In the genomic region with DNA sequence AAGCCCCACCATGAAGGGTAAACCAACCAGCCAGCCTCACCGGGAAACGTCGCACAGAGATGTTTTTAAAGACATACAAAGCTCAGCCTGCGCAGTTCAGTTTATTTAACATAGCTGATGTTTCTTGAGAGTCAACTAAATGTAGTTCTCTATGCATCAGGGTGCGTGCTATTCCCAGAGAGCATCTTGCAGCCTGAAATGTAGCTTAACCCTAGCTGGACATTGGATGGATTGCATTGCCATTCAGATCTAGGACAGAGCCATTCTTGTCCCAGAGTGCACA, we compare ENCODE assay signal across 8 mouse cellular contexts.
DNase-seq lines count a peak whose midpoint lies in the region; ATAC-seq and TF ChIP-seq lines count a peak whose summit lies in the region.

No protein-coding gene starts in this region.

- H3K4me3 ChIP-seq in heart, embryonic 13.5 days: peak overlapping the region; percentile 53
- H3K4me3 ChIP-seq in ES-Bruce4 (ENCODE audit: low read depth, low read length): peak overlapping the region; percentile 63
- peak overlapping the region; percentile 25 for H3K4me3 ChIP-seq in forebrain, postnatal 0 days (ENCODE audit: low read depth, low read length)
- no peak overlapping the region for H3K4me3 ChIP-seq in liver, embryonic 15.5 days (replicated peaks)

- intact Hi-C loops in heart, postnatal 36 days (cut with DNase I): no loop called here
- intact Hi-C loops in left cerebral cortex, postnatal 4 days (cut with DNase I): no loop called here

- no peak for TF ChIP-seq POLR2A in ES-Bruce4 (IDR thresholded peaks at IDR 0.05; ENCODE audit: insufficient read depth, low read length)

- no peaks in the 10 kb centered on the region for H3K9me3 ChIP-seq in heart, embryonic 13.5 days
- H3K9me3 ChIP-seq in ES-Bruce4 (replicated peaks; ENCODE audit: control insufficient read depth, insufficient read depth, low read length, poor library complexity, severe bottlenecking): no peaks in the 10 kb centered on the region
- H3K9me3 ChIP-seq in forebrain, postnatal 0 days (ENCODE audit: low read length): no peaks in the 10 kb centered on the region
- no peaks in the 10 kb centered on the region for H3K9me3 ChIP-seq in liver, embryonic 15.5 days (replicated peaks)

- TF ChIP-seq EP300 in ES-Bruce4 (IDR thresholded peaks at IDR 0.05; ENCODE audit: insufficient read depth, low read depth, low read length): no peak

- 15% methylated on average over 5 of the region's 5 CpGs for WGBS in heart, embryonic 13.5 days
- 11% methylated on average over 5 of the region's 5 CpGs for WGBS in forebrain, postnatal 0 days
- WGBS in liver, embryonic 15.5 days (ENCODE audit: insufficient replicate concordance): 17% methylated on average over 5 of the region's 5 CpGs

- H3K27ac ChIP-seq in heart, embryonic 13.5 days (replicated peaks): no peak overlapping the region
- H3K27ac ChIP-seq in ES-Bruce4 (ENCODE audit: insufficient read depth, low read length): no peak overlapping the region
- no peak overlapping the region for H3K27ac ChIP-seq in forebrain, postnatal 0 days (ENCODE audit: low read depth, low read length)
- H3K27ac ChIP-seq in liver, embryonic 15.5 days (replicated peaks): no peak overlapping the region

- H3K36me3 ChIP-seq in heart, embryonic 13.5 days: no peaks in the 10 kb centered on the region
- H3K36me3 ChIP-seq in ES-Bruce4 (ENCODE audit: control insufficient read depth, insufficient read depth, low read length, poor library complexity, severe bottlenecking): no peaks in the 10 kb centered on the region
- no peaks in the 10 kb centered on the region for H3K36me3 ChIP-seq in forebrain, postnatal 0 days (ENCODE audit: insufficient read depth)
- H3K36me3 ChIP-seq in liver, embryonic 15.5 days (replicated peaks): no peaks in the 10 kb centered on the region

- H3K4me2 ChIP-seq in heart, embryonic 13.5 days: peak overlapping the region; percentile 77
- H3K4me2 ChIP-seq in forebrain, postnatal 0 days (ENCODE audit: low read depth): peak overlapping the region; percentile 48
- H3K4me2 ChIP-seq in liver, embryonic 15.5 days: peak overlapping the region; percentile 15; the same call in 1 of the 2 replicates

- peak overlapping the region; percentile 69 for H3K9ac ChIP-seq in heart, embryonic 13.5 days
- H3K9ac ChIP-seq in ES-Bruce4 (ENCODE audit: low read depth, poor library complexity, severe bottlenecking): 0 out of 2 replicates have a peak overlapping the region, but pooled peaks have one; percentile 42
- peak overlapping the region; percentile 32; the same call in 1 of the 2 replicates for H3K9ac ChIP-seq in forebrain, postnatal 0 days
- H3K9ac ChIP-seq in liver, embryonic 15.5 days: no peak overlapping the region

- no peak for TF ChIP-seq CTCF in ES-Bruce4 (IDR thresholded peaks at IDR 0.05; ENCODE audit: low read depth, low read length)
- TF ChIP-seq CTCF in forebrain, postnatal 0 days (IDR thresholded peaks at IDR 0.05; ENCODE audit: low read depth): no peak

- no peak for DNase-seq in heart, postnatal 36 days
- DNase-seq in forebrain, postnatal 0 days: no peak
- DNase-seq in cerebellum, postnatal 14 days: no peak
- DNase-seq in left cerebral cortex, postnatal 4 days: no peak
- DNase-seq in right cerebral cortex, postnatal 10 days (ENCODE audit: low spot score in 2 of 2): no peak

- H3K4me1 ChIP-seq in heart, embryonic 13.5 days: peaks cover 9% of the 10 kb centered on the region; the same call in 1 of the 2 replicates
- H3K4me1 ChIP-seq in ES-Bruce4 (ENCODE audit: control insufficient read depth, insufficient read depth, low read length): peaks cover 2% of the 10 kb centered on the region
- H3K4me1 ChIP-seq in forebrain, postnatal 0 days (ENCODE audit: insufficient read depth): peaks cover 4% of the 10 kb centered on the region; the same call in 1 of the 2 replicates
- no peaks in the 10 kb centered on the region for H3K4me1 ChIP-seq in liver, embryonic 15.5 days (replicated peaks)

- H3K27me3 ChIP-seq in heart, embryonic 13.5 days (replicated peaks): peaks cover 8% of the 10 kb centered on the region
- no peaks in the 10 kb centered on the region for H3K27me3 ChIP-seq in ES-Bruce4 (ENCODE audit: control insufficient read depth, insufficient read depth, low read length, poor library complexity, severe bottlenecking)
- H3K27me3 ChIP-seq in forebrain, postnatal 0 days (ENCODE audit: insufficient read depth, low read length): no peaks in the 10 kb centered on the region; the same call in 1 of the 2 replicates
- H3K27me3 ChIP-seq in liver, embryonic 15.5 days: no peaks in the 10 kb centered on the region

- no peak for ATAC-seq in heart, embryonic 13.5 days (ENCODE audit: extremely low read depth, insufficient number of reproducible peaks, low FRiP score, low TSS enrichment)
- no peak for ATAC-seq in forebrain, postnatal 0 days
- no peak for ATAC-seq in liver, embryonic 15.5 days (ENCODE audit: insufficient read depth)

Comparison
In these comparisons a context has a peak if more than half of its experiments do, and no peak if none do; other contexts are left out.
1. H3K4me2 ChIP-seq: peak in every context shown above with its lines; median percentile 77 in heart, embryonic 13.5 days; 48 in forebrain, postnatal 0 days; 15 in liver, embryonic 15.5 days.